Mouse (Mus musculus) spleen, adult 2 months (tissue): ENCODE measurements around the gene Dock9. TPM values are rescaled to one million over a fixed set of nuclear protein-coding genes. Genes with fewer than 3 reads are reported as not detected.

ENCODE experiments used
- DNase-seq, 2 experiments: peaks; one replicate each; pipeline versions ENCODE4 v3.0.0 to v3.0.0-alpha.2; 2012 to 2021; ENCODE audit warnings: low spot score in 2 of 2, low read depth in 1 of 2
- H3K27ac ChIP-seq: fragments of 200-500 bp; 2 replicates; pipeline ENCODE4 v1.5.1; 2012; ENCODE audit warnings: low read length, inconsistent platforms; ENCODE audit not compliant: insufficient read depth
- H3K27me3 ChIP-seq: fragments of 200-500 bp; 2 replicates; pipeline ENCODE4 v1.6.1; 2012; ENCODE audit warnings: mild to moderate bottlenecking, moderate library complexity, low read length, inconsistent platforms; ENCODE audit not compliant: control insufficient read depth, insufficient read depth
- H3K36me3 ChIP-seq: fragments of 200-500 bp; 2 replicates; pipeline ENCODE4 v1.6.1; 2012; ENCODE audit warnings: mild to moderate bottlenecking, low read length, inconsistent platforms; ENCODE audit not compliant: control insufficient read depth, insufficient read depth
- H3K4me1 ChIP-seq: fragments of 200-500 bp; 2 replicates; pipeline ENCODE4 v1.6.1; 2011; ENCODE audit warnings: inconsistent platforms; ENCODE audit not compliant: control insufficient read depth, insufficient read depth, insufficient read length
- H3K4me3 ChIP-seq: fragments of 200-500 bp; 2 replicates; pipeline ENCODE4 v1.5.1; 2011; ENCODE audit warnings: mild to moderate bottlenecking, inconsistent platforms; ENCODE audit not compliant: insufficient read depth, insufficient read length; ENCODE audit errors: extremely low read depth
- CTCF ChIP-seq: fragments of 200-500 bp; IDR thresholded peaks from 2 replicates; pipeline ENCODE4 v1.5.1; 2011; ENCODE audit warnings: mild to moderate bottlenecking, inconsistent platforms; ENCODE audit not compliant: insufficient read depth, insufficient read length, insufficient replicate concordance; ENCODE audit errors: extremely low read depth
- POLR2A ChIP-seq: fragments of 200-500 bp; IDR thresholded peaks from 2 replicates; pipeline ENCODE4 v1.6.1; 2011; ENCODE audit warnings: low read depth, low read length, inconsistent platforms
- WGBS: fragments of 180-500 bp; shearing (Covaris S2); methylation state at CpG from one replicate; pipeline ENCODE4 v1.1.7; 2018; 5-methylcytosine and 5-hydroxymethylcytosine counted together
- polyA plus RNA-seq: library from polyadenylated mRNA; depleted of rRNA; stranded (reverse); fragments of >200 nt; gene quantifications from 2 replicates; pipeline ENCODE4 v1.2.3, GENCODE M21; 2012; rRNA removed

Dock9 gene
- 6.7 and 7.8 TPM in 2 replicates for polyA plus RNA-seq

DNA sequence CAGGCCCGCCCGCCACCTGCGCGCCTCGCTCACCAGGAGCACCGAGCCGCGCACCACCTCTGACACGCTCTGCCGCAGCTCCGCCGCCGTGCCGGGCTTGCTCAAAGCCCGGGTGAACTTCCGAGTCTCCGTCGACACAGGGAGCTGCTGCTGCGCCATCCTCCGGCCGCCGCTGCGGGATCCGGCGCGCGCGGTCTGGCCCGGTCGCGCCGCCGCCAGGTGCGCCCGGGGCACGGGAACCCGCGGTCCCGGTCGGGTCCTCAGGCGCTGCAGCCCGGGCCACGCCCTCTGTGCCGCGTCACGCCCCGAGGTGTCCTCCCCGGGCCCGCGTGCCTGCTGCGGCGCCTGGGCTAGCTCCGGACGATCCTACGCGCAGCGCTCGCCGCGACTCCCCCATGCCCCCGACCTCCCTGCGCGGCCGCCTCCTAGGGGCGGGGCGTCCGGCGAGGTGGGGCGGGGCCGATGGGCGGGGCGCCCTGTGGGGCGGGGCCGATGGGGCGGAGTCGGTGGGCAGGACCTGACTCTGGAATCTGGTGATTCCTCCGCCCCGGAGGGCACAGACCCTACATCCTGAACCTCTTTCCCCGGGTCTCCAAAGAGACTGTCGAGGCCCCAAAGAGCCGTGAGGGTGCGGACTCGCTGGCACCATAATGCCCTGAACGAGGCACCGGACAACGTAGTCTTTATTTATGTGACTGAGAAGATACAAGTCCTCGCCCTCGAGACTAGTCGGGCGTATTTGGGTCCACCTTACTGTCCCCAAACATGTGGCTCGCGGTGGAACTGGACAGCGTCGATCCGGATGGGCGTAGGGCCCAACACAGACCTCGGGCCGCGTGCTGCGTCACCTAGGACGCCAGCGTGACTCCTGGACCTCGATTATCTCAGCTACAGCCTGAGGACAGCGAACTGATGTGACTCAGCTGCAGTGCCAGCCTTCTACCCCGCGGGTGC is at the start of gene Dock9:
Gene Dock9 (minus strand): TSS at position 381 of the 954 bp plus-strand sequence.
- peak within 1 kb of the TSS; percentile 61 for H3K4me3 ChIP-seq
- no peaks in the 10 kb centered on the region for H3K27me3 ChIP-seq
- no peaks in the 10 kb centered on the region for H3K36me3 ChIP-seq
- under 1% methylated on average over 105 of the region's 106 CpGs for WGBS
- TF ChIP-seq CTCF (0 out of 2 replicates have a peak, but pooled peaks have one; percentile 2), POLR2A (no peak; the same call in 1 of the 2 replicates)
- peak; percentile 73 to 86 for DNase-seq
- peak within 1 kb of the TSS; percentile 71 for H3K27ac ChIP-seq
- H3K4me1 ChIP-seq, result no peaks in the 10 kb centered on the region; the same call in none of the 2 replicates

DNA sequence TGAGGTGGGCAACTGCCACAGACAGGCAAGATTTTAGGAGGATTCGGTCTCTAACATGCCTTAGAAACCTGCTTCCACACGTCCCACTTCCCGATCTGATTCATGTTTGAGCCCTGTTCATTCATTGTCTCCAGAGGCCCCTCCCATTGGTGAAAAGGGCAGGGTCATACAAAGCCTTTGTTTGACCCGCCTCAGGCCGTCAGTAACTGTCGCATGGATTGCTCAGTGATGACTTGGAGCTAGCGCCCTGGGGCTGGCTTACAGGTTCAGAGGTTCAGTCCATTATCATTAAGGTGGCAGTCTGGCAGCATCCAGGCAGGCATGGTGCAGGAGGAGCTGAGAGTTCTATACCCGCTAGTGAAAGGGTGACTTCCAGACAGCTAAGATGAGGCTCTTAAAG is 46.8 kb upstream of the Dock9 start:
- 91% methylated on average over 8 of the region's 8 CpGs for WGBS
- no peak overlapping the region; the same call in 1 of the 2 replicates for H3K27ac ChIP-seq
- DNase-seq, result no peak

GRCm38 (mm10) chr14:121840217-121840616 is 42.6 kb upstream of the Dock9 start:
- Histone ChIP-seq H3K27ac (no peak overlapping the region), H3K4me1 (no peaks in the 10 kb centered on the region), H3K27me3 (no peaks in the 10 kb centered on the region), H3K36me3 (no peaks in the 10 kb centered on the region), H3K4me3 (no peak overlapping the region)
- DNase-seq, result no peak
- no peak for TF ChIP-seq CTCF
- no peak for TF ChIP-seq POLR2A
- 71% methylated on average over 8 of the region's 8 CpGs for WGBS

More for the DNA sequence above, 46.8 kb upstream of the Dock9 start:
- H3K36me3 ChIP-seq, result no peaks in the 10 kb centered on the region
- no peaks in the 10 kb centered on the region for H3K27me3 ChIP-seq
- H3K4me1 ChIP-seq, result no peaks in the 10 kb centered on the region; the same call in 1 of the 2 replicates
- no peak for TF ChIP-seq POLR2A
- no peak for TF ChIP-seq CTCF
- H3K4me3 ChIP-seq, result no peak overlapping the region

- Histone ChIP-seq H3K4me3 (no peak overlapping the region), H3K27me3 (no peaks in the 10 kb centered on the region), H3K4me1 (no peaks in the 10 kb centered on the region), H3K36me3 (no peaks in the 10 kb centered on the region), H3K27ac (no peak overlapping the region)
- TF ChIP-seq POLR2A (no peak), CTCF (no peak)
- 89% methylated on average over 4 of the region's 4 CpGs for WGBS
- DNase-seq, result no peak
Measured at GRCm38 (mm10) chr14:121838161-121838560, 40.5 kb upstream of the Dock9 start.

DNA sequence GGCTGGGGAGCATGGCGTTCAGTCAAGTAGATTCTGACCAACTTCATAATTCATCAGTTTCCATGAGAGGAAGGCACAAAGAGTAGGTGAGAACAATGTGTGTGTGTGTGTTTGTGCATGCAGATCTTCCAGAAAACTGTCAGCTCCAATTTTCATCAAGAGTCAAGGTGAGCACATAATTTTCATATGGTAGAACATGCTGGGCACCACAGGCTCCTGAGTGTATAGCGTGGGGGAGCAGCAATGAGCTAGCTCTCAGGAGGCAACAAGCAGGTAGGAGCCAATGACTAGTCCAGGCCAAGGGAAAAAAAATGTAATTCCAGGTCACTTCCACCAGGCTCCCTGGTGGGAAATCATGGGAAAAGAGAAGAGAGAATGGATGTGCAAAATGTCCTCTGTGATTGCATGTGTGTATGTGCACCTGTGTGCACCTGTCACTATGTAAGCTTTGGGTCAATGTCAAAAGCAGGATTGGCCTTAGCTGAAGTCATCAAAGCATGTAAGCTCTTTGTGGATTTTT is 35.4 kb upstream of the Dock9 start:
- Histone ChIP-seq H3K27me3 (no peaks in the 10 kb centered on the region), H3K27ac (no peak overlapping the region), H3K36me3 (no peaks in the 10 kb centered on the region), H3K4me3 (no peak overlapping the region), H3K4me1 (no peaks in the 10 kb centered on the region; the same call in 1 of the 2 replicates)
- no peak for TF ChIP-seq CTCF
- no peak for TF ChIP-seq POLR2A
- WGBS, result 90% methylated on average over 2 of the region's 2 CpGs
- DNase-seq, result no peak

GRCm38 (mm10) chr14:121829816-121830442 is 32.3 kb upstream of the Dock9 start:
- peaks cover 2% of the 10 kb centered on the region; the same call in 1 of the 2 replicates for H3K4me1 ChIP-seq
- 19% methylated on average over 4 of the region's 4 CpGs for WGBS
- no peak overlapping the region for H3K4me3 ChIP-seq
- TF ChIP-seq POLR2A, result no peak
- no peak for TF ChIP-seq CTCF
- H3K27me3 ChIP-seq, result no peaks in the 10 kb centered on the region
- H3K36me3 ChIP-seq, result no peaks in the 10 kb centered on the region
- H3K27ac ChIP-seq, result peak overlapping the region; percentile 58; the same call in 1 of the 2 replicates
- peak in 1 of 2 experiments; percentile 22 for DNase-seq

GRCm38 (mm10) chr14:121827091-121827490 is 29.5 kb upstream of the Dock9 start:
- no peak overlapping the region for H3K27ac ChIP-seq
- TF ChIP-seq POLR2A (no peak), CTCF (no peak)
- H3K4me1 ChIP-seq, result peaks cover 12% of the 10 kb centered on the region
- 90% methylated on average over 7 of the region's 7 CpGs for WGBS
- no peaks in the 10 kb centered on the region for H3K27me3 ChIP-seq
- no peaks in the 10 kb centered on the region for H3K36me3 ChIP-seq
- no peak overlapping the region for H3K4me3 ChIP-seq
- no peak for DNase-seq
